32 mouse cellular contexts compared by ENCODE assay signal in genomic region chr9:61025341-61025740, GRCm38 (mm10).
DNase-seq lines count a peak whose midpoint lies in the region; ATAC-seq lines count a peak whose summit lies in the region.
"Had no signal": no experiment of that assay in that cellular context is flagged by ENCODE, and none has a peak within 500 bp of the region (broad histone marks: within the 10 kb centered on the region; RNA-seq: fewer than 3 reads in every experiment).

No protein-coding gene starts in this region.

- H3K27ac ChIP-seq in forebrain, embryonic 11.5 days (ENCODE audit: low read depth, low read length) = no peak overlapping the region
- H3K27ac ChIP-seq: heart, adult 2 months; heart, embryonic 13.5 days; kidney, embryonic 15.5 days; left cerebral cortex, adult 2 months; limb, embryonic 12.5 days; liver, embryonic 15.5 days; lung, embryonic 15.5 days; macrophage; midbrain, embryonic 10.5 days; midbrain, embryonic 15.5 days; neural tube, embryonic 12.5 days had no signal

- H3K27me3 ChIP-seq in forebrain, embryonic 11.5 days (ENCODE audit: control insufficient read depth, insufficient read depth, low read length) = no peaks in the 10 kb centered on the region
- H3K27me3 ChIP-seq: midbrain, embryonic 15.5 days; neural tube, embryonic 12.5 days had no signal

- H3K36me3 ChIP-seq in forebrain, embryonic 11.5 days (ENCODE audit: control insufficient read depth, insufficient read depth, low read length) = no peaks in the 10 kb centered on the region
- H3K36me3 ChIP-seq: heart, embryonic 13.5 days; kidney, embryonic 15.5 days; limb, embryonic 12.5 days; liver, embryonic 15.5 days; lung, embryonic 15.5 days; midbrain, embryonic 10.5 days; midbrain, embryonic 15.5 days; neural tube, embryonic 12.5 days had no signal

- intact Hi-C loops in heart, postnatal 14 days (cut with DNase I) = no loop called here

- peaks cover 3% of the 10 kb centered on the region; the same call in 1 of the 2 replicates for H3K9me3 ChIP-seq in forebrain, embryonic 11.5 days (ENCODE audit: control insufficient read depth, low read length)
- H3K9me3 ChIP-seq: kidney, embryonic 15.5 days; limb, embryonic 12.5 days; liver, embryonic 15.5 days; lung, embryonic 15.5 days; midbrain, embryonic 15.5 days; neural tube, embryonic 12.5 days had no signal

- no peaks in the 10 kb centered on the region for H3K4me1 ChIP-seq in forebrain, embryonic 11.5 days (replicated peaks; ENCODE audit: control insufficient read depth, insufficient read depth, low read length)
- H3K4me1 ChIP-seq: heart, embryonic 13.5 days; kidney, embryonic 15.5 days; liver, embryonic 15.5 days; lung, embryonic 15.5 days had no signal

- no peak overlapping the region for H3K4me2 ChIP-seq in forebrain, embryonic 11.5 days (ENCODE audit: low read depth, low read length, severe bottlenecking)
- H3K4me2 ChIP-seq: heart, embryonic 13.5 days; kidney, embryonic 15.5 days; limb, embryonic 12.5 days; liver, embryonic 15.5 days; lung, embryonic 15.5 days; midbrain, embryonic 15.5 days; neural tube, embryonic 12.5 days had no signal

- no peak overlapping the region for H3K4me3 ChIP-seq in forebrain, embryonic 11.5 days (ENCODE audit: low read depth, low read length)
- H3K4me3 ChIP-seq: heart, adult 2 months; heart, embryonic 13.5 days; kidney, embryonic 15.5 days; left cerebral cortex, adult 2 months; limb, embryonic 12.5 days; liver, embryonic 15.5 days; lung, embryonic 15.5 days; midbrain, embryonic 10.5 days; midbrain, embryonic 15.5 days; myocyte; neural tube, embryonic 12.5 days had no signal

- peak; percentile 50 for ATAC-seq in granulocyte monocyte progenitor cell, adult 5-6 weeks (replicated peaks; ENCODE audit: poor library complexity, severe bottlenecking)
- peak; percentile 45 for ATAC-seq in monocyte, adult 5-6 weeks (replicated peaks; ENCODE audit: insufficient number of reproducible peaks, low FRiP score, low TSS enrichment, poor library complexity, severe bottlenecking)
- no peak for ATAC-seq in forebrain, embryonic 11.5 days (replicated peaks; ENCODE audit: low FRiP score)
- ATAC-seq: activated CD4-positive, CD25-positive, alpha-beta regulatory T cell, adult 4 months; forebrain, embryonic 14.5 days; hindbrain, embryonic 16.5 days; midbrain, embryonic 15.5 days had no signal

- DNase-seq in A20 (ENCODE audit: low read depth, low spot score) = peak; percentile 51
- peak; percentile 53 to 56 for DNase-seq in B cell, adult 2 months
- DNase-seq in heart, postnatal 14 days = no peak
- DNase-seq in heart, adult 18-20 months = no peak
- no peak for DNase-seq in forebrain, embryonic 11.5 days (ENCODE audit: low spot score)
- DNase-seq: adrenal gland, adult 2 months; adrenal gland, postnatal 36 days; cerebellum, adult 8-10 months; cerebellum, postnatal 25 days; gastrocnemius, postnatal 14 days; heart, adult 2 months; heart, postnatal 10 days; kidney, adult 18-20 months; kidney, postnatal 25 days; right cerebral cortex, postnatal 25 days; thymus, postnatal 25 days had no signal

- no peak overlapping the region for H3K9ac ChIP-seq in forebrain, embryonic 11.5 days (ENCODE audit: low read length)
- H3K9ac ChIP-seq: heart, embryonic 13.5 days; kidney, embryonic 15.5 days; limb, embryonic 12.5 days; liver, embryonic 15.5 days; lung, embryonic 15.5 days; midbrain, embryonic 15.5 days; neural tube, embryonic 12.5 days had no signal

- 91% methylated on average over 6 of the region's 6 CpGs for WGBS in forebrain, embryonic 11.5 days

Comparison
In these comparisons a context has a peak if more than half of its experiments do, and no peak if none do; other contexts are left out.
1. DNase-seq: peak in A20 (single experiment) and B cell, adult 2 months (2 of 2); none in heart, postnatal 14 days (0 of 2), heart, adult 18-20 months (0 of 2) and forebrain, embryonic 11.5 days (single experiment).